Mouse (Mus musculus) monocyte, adult 5-6 weeks (primary cell): ENCODE measurements around the gene Wdr54. TPM values are rescaled to one million over a fixed set of nuclear protein-coding genes. Genes with fewer than 3 reads are reported as not detected.

Experiments
- ATAC-seq: fragments of 153-309, 156-312 bp; replicated peaks from 2 replicates; pipeline ENCODE4 v1.8.0; 2017; ENCODE audit warnings: mild to moderate bottlenecking; ENCODE audit not compliant: low TSS enrichment, insufficient number of reproducible peaks, severe bottlenecking, poor library complexity, low FRiP score
- total RNA-seq: library from RNA; stranded (forward); fragments of 200-1000, 200-491, 200-594 nt; gene quantifications from 3 replicates; pipeline ENCODE4 v1.2.3, GENCODE M21; 2017

Wdr54 gene
- 0.11 to 0.29 TPM in 2 of 3 replicates, not detected in the other for total RNA-seq

- peak; percentile 42; the same call in 1 of the 2 replicates for ATAC-seq
Observed at GRCm38 (mm10) chr6:83156259-83156684, at the start of gene Wdr54, which contains the start of gene 1700003E16Rik. TSS of gene Wdr54 (minus strand) at chr6:83156397. TSS of gene 1700003E16Rik (plus strand) at chr6:83156404.

DNA sequence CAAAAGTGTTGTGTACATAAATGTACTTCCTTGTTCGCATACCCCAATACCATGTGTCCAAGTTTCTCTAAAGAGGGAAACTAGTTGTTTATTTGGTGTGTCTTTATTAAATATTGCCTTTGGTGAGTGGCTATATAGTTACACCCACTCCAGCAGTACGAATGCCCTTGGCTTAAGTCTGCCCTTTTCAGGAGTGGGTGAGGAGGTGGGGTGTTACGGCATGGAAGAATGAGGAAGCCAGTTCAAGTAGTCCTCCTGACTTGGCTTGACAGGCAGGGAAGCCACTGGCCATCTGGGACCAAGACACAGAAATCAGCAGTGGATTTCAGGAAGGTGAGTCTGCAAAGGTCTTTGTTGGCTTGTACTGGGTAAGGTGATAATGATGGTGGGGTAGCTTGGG is 49.7 kb upstream of the Wdr54 start:
- no peak for ATAC-seq

- no peak for ATAC-seq
Observed at GRCm38 (mm10) chr6:83203320-83203719, 47.1 kb upstream of the Wdr54 start.

DNA sequence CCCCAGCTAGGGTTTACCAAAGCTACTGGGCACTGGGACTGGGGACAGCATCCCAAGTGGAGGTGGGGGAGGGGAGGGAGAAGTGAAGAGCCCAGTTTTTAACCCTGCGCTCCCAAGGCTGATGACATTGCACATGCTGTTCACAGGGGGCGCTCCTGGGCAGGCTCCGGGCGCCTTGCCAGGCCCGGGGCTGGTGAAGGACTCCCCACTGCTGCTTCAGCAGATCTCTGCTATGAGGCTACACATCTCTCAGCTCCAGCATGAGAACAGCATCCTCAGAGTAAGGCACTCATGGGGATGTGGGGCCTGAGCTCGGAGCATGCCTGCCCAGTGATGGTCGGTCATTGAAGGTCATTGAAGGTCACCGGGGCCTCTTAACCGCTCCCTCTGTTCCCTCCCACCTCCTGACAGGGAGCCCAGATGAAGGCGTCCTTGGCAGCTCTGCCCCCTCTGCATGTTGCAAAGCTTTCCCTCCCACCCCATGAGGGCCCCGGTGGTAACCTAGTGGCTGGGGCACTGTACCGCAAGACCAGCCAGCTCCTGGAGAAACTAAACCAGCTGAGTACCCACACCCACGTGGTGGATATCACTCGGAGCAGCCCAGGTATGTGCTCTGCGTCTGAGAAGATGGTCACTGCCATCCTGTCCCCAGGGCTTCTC is 41.3 kb upstream of the Wdr54 start:
- no peak for ATAC-seq

DNA sequence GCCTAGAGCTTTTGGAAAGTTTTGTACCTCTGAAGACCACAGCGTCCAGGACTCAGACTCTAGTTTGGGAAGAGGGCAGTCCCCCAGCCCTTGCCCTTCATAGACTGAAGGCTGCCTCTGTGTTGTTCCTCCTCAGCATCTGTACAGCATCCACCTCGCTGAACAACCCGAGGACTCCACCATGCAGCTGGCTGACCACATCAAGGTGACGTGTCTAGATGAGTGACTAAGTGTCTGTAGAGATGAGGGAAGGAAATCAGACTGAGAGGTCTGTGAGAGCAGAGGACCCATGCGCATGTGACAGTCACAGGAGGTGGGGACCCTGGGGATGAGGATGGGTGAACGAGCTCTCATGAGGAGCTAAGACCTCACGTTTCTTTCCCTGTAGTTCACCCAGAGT is 37.4 kb upstream of the Wdr54 start:
- no peak for ATAC-seq

DNA sequence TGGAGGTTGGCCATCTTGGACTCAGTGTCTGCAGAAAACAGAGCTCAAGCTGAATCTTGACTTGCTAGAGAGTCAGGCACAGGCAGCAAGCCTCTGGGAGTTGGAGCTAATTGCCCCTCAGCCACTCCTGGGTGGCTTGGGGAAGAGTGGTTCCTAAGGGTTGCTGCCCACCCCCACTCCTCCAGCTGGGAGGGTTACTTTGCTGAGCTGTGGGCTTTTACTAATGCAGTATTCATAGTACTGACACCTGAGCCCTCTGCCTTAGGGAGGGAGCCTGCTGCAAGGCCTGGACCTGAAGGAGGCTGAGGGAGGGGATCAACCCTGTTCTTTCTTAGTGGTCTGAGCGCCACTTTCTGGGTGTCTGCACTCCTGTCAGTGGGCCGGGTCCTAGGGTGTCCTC is 30.7 kb upstream of the Wdr54 start:
- no peak for ATAC-seq

- ATAC-seq = peak; percentile 45; the same call in 1 of the 2 replicates
Observed at GRCm38 (mm10) chr6:83185895-83186861, 30.0 kb upstream of the Wdr54 start.

DNA sequence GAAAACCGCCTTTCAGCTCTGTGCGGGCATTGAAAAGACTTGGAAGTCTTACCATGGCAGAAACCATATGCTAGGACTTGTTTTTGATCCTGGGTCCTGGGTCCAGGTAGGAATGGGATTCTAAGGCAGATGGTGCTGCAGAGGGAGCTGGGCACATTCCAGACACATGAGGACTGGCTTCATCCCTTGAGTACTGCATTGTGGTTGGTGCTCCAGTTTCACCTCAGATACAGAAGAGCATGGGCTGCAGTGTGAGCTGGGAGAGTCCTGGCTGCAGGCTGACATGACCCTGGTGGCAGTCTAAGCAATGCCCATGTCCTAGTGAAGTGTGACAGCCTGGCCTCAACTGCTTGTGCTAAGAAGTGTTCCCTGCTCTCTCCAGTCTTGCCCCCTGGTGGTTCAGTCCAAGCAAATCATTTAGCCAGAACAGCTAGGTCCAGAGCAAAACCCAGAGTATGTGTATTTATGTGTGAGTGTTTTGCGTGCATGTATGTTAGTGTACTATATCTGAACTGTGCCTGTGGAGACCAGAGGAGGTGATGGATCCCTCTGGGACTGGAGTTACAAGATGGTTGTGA is 28.8 kb upstream of the Wdr54 start:
- ATAC-seq = no peak

- no peak for ATAC-seq
Observed at GRCm38 (mm10) chr6:83180605-83181004, 24.4 kb upstream of the Wdr54 start.

GRCm38 (mm10) chr6:83179390-83180117 is 23.4 kb upstream of the Wdr54 start:
- no peak; the same call in 1 of the 2 replicates for ATAC-seq

DNA sequence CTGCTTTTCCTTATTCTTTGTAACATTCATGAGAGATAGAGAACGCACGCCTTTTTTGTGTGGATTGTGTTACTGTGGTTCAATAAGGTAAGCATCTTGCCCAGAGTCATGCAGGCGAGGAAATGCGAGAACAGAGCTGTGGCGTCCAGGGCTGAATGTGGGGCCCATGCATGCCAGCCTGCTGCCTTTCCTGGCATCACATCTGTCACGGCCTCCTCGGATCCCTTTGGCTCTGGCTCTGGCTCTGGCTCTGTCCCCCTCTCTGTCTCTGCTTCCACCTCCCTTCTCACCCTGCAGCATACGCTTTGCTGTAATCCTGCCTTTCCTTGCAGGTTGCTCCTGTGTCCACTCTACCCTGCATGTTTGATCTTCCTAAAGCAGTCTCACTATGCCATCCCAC is 19.8 kb upstream of the Wdr54 start:
- no peak for ATAC-seq

DNA sequence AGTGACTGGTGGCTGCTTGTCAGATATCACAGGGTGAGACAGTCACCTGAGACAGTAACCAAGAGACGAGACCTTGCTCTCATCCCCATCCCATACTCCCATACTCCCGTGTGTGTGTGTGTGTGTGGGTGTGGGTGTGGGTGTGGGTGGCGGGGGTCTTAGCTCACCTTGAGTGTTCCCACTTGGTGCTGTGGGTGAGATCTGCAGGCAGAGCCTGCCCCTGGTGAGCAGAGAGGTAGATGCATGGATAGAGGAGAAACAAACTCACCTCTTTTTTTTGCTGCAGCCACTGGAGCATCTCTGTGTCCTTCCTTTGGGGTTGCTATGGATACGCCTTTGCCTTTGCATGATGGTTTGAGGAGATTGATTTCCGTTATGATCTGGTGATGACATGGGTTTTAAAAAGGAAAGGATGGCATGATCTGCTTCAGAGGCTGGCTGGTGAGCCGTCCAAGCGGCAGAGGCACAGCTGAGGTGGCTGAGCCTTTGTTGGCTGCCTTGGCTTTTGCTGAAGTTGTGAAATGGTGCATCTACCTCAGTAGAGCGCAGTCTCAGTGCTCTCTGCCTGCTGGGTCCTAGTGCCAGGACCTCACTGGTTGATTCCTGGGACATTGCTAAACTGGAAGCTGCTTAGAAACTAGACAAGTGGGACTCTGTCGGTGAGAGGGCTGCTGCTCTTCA is 16.2 kb upstream of the Wdr54 start:
- ATAC-seq = no peak

GRCm38 (mm10) chr6:83171063-83171462 is 14.9 kb upstream of the Wdr54 start:
- ATAC-seq = no peak

DNA sequence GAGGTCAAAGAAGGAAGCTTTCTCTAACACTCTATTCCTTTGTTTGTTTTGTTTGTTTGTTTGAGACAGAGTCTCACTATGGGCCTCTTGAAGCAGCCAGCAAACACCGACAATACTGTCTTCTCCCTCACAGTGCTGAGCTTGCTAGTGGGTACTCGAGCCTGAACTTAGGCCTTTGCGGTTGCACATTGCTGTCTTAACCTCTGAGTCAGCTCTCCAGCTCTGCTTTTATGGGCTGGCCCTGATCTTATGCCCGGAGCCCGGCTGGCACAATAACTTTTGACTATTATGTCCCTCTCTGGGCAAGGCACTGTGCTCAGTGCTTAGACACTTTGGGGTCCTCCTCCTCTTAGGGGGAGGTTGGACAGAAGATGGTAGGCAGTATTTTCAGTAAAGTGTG is 13.7 kb upstream of the Wdr54 start:
- ATAC-seq = no peak

GRCm38 (mm10) chr6:83166243-83166630 is 10.0 kb upstream of the Wdr54 start:
- no peak for ATAC-seq

- ATAC-seq = peak; percentile 92
Observed at GRCm38 (mm10) chr6:83165607-83166242, 9.5 kb upstream of the Wdr54 start, which contains the start of gene Dctn1. TSS of gene Dctn1 (plus strand) at chr6:83165920.

GRCm38 (mm10) chr6:83165026-83165606 is 8.9 kb upstream of the Wdr54 start:
- no peak for ATAC-seq
